Mouse (Mus musculus) limb, embryonic 14.5 days (tissue): Measurements from ENCODE around the gene Cc2d1a. TPM values are rescaled to one million over a fixed set of nuclear protein-coding genes. Genes with fewer than 3 reads are reported as not detected.

Source experiments
- ATAC-seq: fragments of 200-750 bp; cut with Nextera tagmentation; 2 replicates; pipeline ENCODE4 v1.8.0; 2017; ENCODE audit warnings: low read depth, moderate number of reproducible peaks, moderate TSS enrichment; ENCODE audit not compliant: low FRiP score
- DNase-seq: peaks from one replicate; pipeline ENCODE4 v3.0.0-alpha.2; 2015; ENCODE audit warnings: low spot score
- H3K27ac ChIP-seq: fragments of 300-500 bp; sonication (generic); replicated peaks from 2 replicates; pipeline ENCODE4 v1.5.1; 2014; ENCODE audit warnings: low read depth, mild to moderate bottlenecking, low read length, moderate library complexity, mixed read lengths
- H3K27me3 ChIP-seq: fragments of 300-500 bp; sonication (generic); 2 replicates; pipeline ENCODE4 v1.6.1; 2014; ENCODE audit warnings: low read length, mixed read lengths; ENCODE audit not compliant: control insufficient read depth, insufficient read depth
- H3K36me3 ChIP-seq: fragments of 300-500 bp; sonication (generic); 2 replicates; pipeline ENCODE4 v1.6.1; 2014; ENCODE audit warnings: mild to moderate bottlenecking, low read length, moderate library complexity, mixed read lengths; ENCODE audit not compliant: control insufficient read depth, insufficient read depth
- H3K4me1 ChIP-seq: fragments of 300-500 bp; sonication (generic); 2 replicates; pipeline ENCODE4 v1.6.1; 2014; ENCODE audit warnings: antibody characterized with exemption, low read length, mixed read lengths; ENCODE audit not compliant: control insufficient read depth, insufficient read depth
- H3K4me2 ChIP-seq: fragments of 300-500 bp; sonication (generic); replicated peaks from 2 replicates; pipeline ENCODE4 v1.6.1; 2014; ENCODE audit warnings: low read depth, mild to moderate bottlenecking, low read length, moderate library complexity; ENCODE audit not compliant: severe bottlenecking
- H3K4me3 ChIP-seq: fragments of 300-500 bp; sonication (generic); replicated peaks from 2 replicates; pipeline ENCODE4 v1.5.1; 2014; ENCODE audit warnings: low read length
- H3K9ac ChIP-seq: fragments of 300-500 bp; sonication (generic); 2 replicates; pipeline ENCODE4 v1.6.1; 2014; ENCODE audit warnings: mild to moderate bottlenecking, low read depth, low read length, moderate library complexity; ENCODE audit not compliant: severe bottlenecking
- H3K9me3 ChIP-seq: fragments of 300-500 bp; sonication (generic); 2 replicates; pipeline ENCODE4 v1.6.1; 2016; ENCODE audit warnings: low read length; ENCODE audit not compliant: control insufficient read depth
- POLR2A ChIP-seq: fragments of 200-500 bp; IDR thresholded peaks from 2 replicates; pipeline ENCODE4 v1.8.0; 2012; ENCODE audit warnings: inconsistent platforms, mild to moderate bottlenecking, moderate library complexity, borderline replicate concordance; ENCODE audit not compliant: insufficient read depth, insufficient read length; ENCODE audit errors: extremely low read depth
- WGBS: fragments of 180-500 bp; shearing (Covaris S2); extraction: QIAGEN DNeasy Blood & Tissue Kit; methylation state at CpG from one replicate; pipeline ENCODE4 v1.1.7; 2014; 5-methylcytosine and 5-hydroxymethylcytosine counted together
- polyA plus RNA-seq, 2 experiments: library from polyadenylated mRNA; depleted of rRNA in 1 of 2; stranded (reverse) in 1 of 2; unstranded in 1 of 2; fragments of >200 nt; fragmentation: Nextera tagmentation in 1 of 2; extraction: Ambion mirVana in 1 of 2; gene quantifications; 2 replicates each; pipeline versions ENCODE4 v1.2.1 to v1.2.3; 2012 to 2014

Gene Cc2d1a
- polyA plus RNA-seq, 2 experiments, result 21.6 to 30.9 TPM

- ATAC-seq (peak; percentile 60), DNase-seq (peak; percentile 71)
- WGBS, result 5% methylated on average over 20 of the region's 33 CpGs
- peak overlapping the region; percentile 19 for H3K4me3 ChIP-seq
- 0 out of 2 replicates have a peak overlapping the region, but pooled peaks have one; percentile 36 for H3K9ac ChIP-seq
- H3K4me1 ChIP-seq, result peaks cover 19% of the 10 kb centered on the region
- no peaks in the 10 kb centered on the region for H3K36me3 ChIP-seq
- H3K27ac ChIP-seq, result peak overlapping the region; percentile 87
- no peaks in the 10 kb centered on the region for H3K27me3 ChIP-seq
- no peak for TF ChIP-seq POLR2A
- H3K9me3 ChIP-seq, result no peaks in the 10 kb centered on the region
- peak overlapping the region; percentile 49 for H3K4me2 ChIP-seq
These were observed 44.8 kb upstream of the Cc2d1a start for GRCm38 (mm10) chr8:84192555-84192954.

GRCm38 (mm10) chr8:84192023-84192422, 44.3 kb upstream of the Cc2d1a start:
- Histone ChIP-seq H3K4me3 (peak overlapping the region; percentile 19), H3K27ac (peak overlapping the region; percentile 87), H3K9me3 (no peaks in the 10 kb centered on the region), H3K36me3 (no peaks in the 10 kb centered on the region), H3K27me3 (no peaks in the 10 kb centered on the region), H3K4me1 (peaks cover 19% of the 10 kb centered on the region), H3K9ac (0 out of 2 replicates have a peak overlapping the region, but pooled peaks have one; percentile 36), H3K4me2 (peak overlapping the region; percentile 49)
- DNase-seq, result peak; percentile 71
- no peak for TF ChIP-seq POLR2A
- 25% methylated on average over 13 of the region's 13 CpGs for WGBS
- peak; percentile 55 for ATAC-seq

- H3K27ac ChIP-seq, result no peak overlapping the region
- WGBS, result 89% methylated on average over 7 of the region's 7 CpGs
- DNase-seq, result no peak
- no peaks in the 10 kb centered on the region for H3K9me3 ChIP-seq
- no peak overlapping the region for H3K4me3 ChIP-seq
- no peaks in the 10 kb centered on the region for H3K36me3 ChIP-seq
- no peaks in the 10 kb centered on the region for H3K27me3 ChIP-seq
- no peak overlapping the region for H3K9ac ChIP-seq
- H3K4me1 ChIP-seq, result peaks cover 19% of the 10 kb centered on the region
- no peak for TF ChIP-seq POLR2A
- ATAC-seq, result no peak
- no peak overlapping the region for H3K4me2 ChIP-seq
These were observed 42.6 kb upstream of the Cc2d1a start for GRCm38 (mm10) chr8:84190191-84190867.

GRCm38 (mm10) chr8:84189603-84190002, 41.9 kb upstream of the Cc2d1a start:
- DNase-seq, result no peak
- WGBS, result 49% methylated on average over 4 of the region's 4 CpGs
- H3K27ac ChIP-seq, result no peak overlapping the region

GRCm38 (mm10) chr8:84188671-84189070, 40.9 kb upstream of the Cc2d1a start:
- WGBS, result 85% methylated on average over 10 of the region's 10 CpGs
- H3K9ac ChIP-seq, result no peak overlapping the region
- H3K4me2 ChIP-seq, result no peak overlapping the region
- no peak for ATAC-seq
- peaks cover 26% of the 10 kb centered on the region for H3K4me1 ChIP-seq
- no peaks in the 10 kb centered on the region for H3K9me3 ChIP-seq
- H3K36me3 ChIP-seq, result no peaks in the 10 kb centered on the region
- no peak overlapping the region for H3K27ac ChIP-seq
- TF ChIP-seq POLR2A, result no peak
- no peaks in the 10 kb centered on the region for H3K27me3 ChIP-seq
- no peak overlapping the region for H3K4me3 ChIP-seq
- no peak for DNase-seq

More at GRCm38 (mm10) chr8:84189603-84190002, 41.9 kb upstream of the Cc2d1a start:
- no peaks in the 10 kb centered on the region for H3K27me3 ChIP-seq
- H3K4me1 ChIP-seq, result peaks cover 21% of the 10 kb centered on the region
- no peak for TF ChIP-seq POLR2A
- H3K9me3 ChIP-seq, result no peaks in the 10 kb centered on the region
- no peak for ATAC-seq
- no peak overlapping the region for H3K4me3 ChIP-seq
- no peak overlapping the region for H3K9ac ChIP-seq
- H3K36me3 ChIP-seq, result no peaks in the 10 kb centered on the region
- H3K4me2 ChIP-seq, result no peak overlapping the region
